Mouse (Mus musculus) lung, adult 2 months (tissue): ENCODE data around the gene Sirt3. TPM values are rescaled to one million over a fixed set of nuclear protein-coding genes. Genes with fewer than 3 reads are reported as not detected.
A peak's percentile ranks its signal among the peaks of the same experiment; 100 is the strongest.

ENCODE experiments used
- DNase-seq: peaks from one replicate; pipeline ENCODE4 v3.0.0; 2022
- H3K4me1 ChIP-seq: fragments of 200-500 bp; 2 replicates; pipeline ENCODE4 v1.6.1; 2011; ENCODE audit warnings: low read length; ENCODE audit not compliant: control insufficient read depth, insufficient read depth
- H3K4me3 ChIP-seq: fragments of 200-500 bp; replicated peaks from 2 replicates; pipeline ENCODE3; 2011; ENCODE audit warnings: low read depth, mild to moderate bottlenecking, control low read depth, low read length; ENCODE audit errors: extremely low read depth
- CTCF ChIP-seq: fragments of 200-500 bp; IDR thresholded peaks from 2 replicates; pipeline ENCODE4 v1.5.1; 2011; ENCODE audit warnings: mild to moderate bottlenecking, low read length, control low read depth; ENCODE audit not compliant: insufficient read depth
- POLR2A ChIP-seq: fragments of 200-500 bp; IDR thresholded peaks from 2 replicates; pipeline ENCODE4 v1.6.1; 2011; ENCODE audit warnings: low read depth, mild to moderate bottlenecking, control low read depth, low read length, borderline replicate concordance; ENCODE audit errors: extremely low read depth
- WGBS: fragments of 180-500 bp; shearing (Covaris S2); methylation state at CpG from one replicate; pipeline ENCODE4 v1.1.7; 2018; 5-methylcytosine and 5-hydroxymethylcytosine counted together
- polyA plus RNA-seq: library from polyadenylated mRNA; depleted of rRNA; stranded (reverse); fragments of >200 nt; gene quantifications from 2 replicates; pipeline ENCODE4 v1.2.3, GENCODE M21; 2012

The Sirt3 gene
- polyA plus RNA-seq, 1 experiment: 27.0 TPM

GRCm38 (mm10) chr7:140855860-140856784 lies 26.0 kb downstream of the Sirt3 start, which contains the start of gene Gm45785:
Gm45785 (minus strand) TSS chr7:140856331.
- H3K4me1 ChIP-seq: peaks cover 14% of the 10 kb centered on the region
- TF ChIP-seq POLR2A: peak; percentile 65; the same call in 1 of the 2 replicates
- TF ChIP-seq CTCF: no peak
- peak; percentile 86 for DNase-seq
- WGBS: under 1% methylated on average over 51 of the region's 51 CpGs
- peak within 1 kb of the TSS; percentile 94 for H3K4me3 ChIP-seq

- TF ChIP-seq POLR2A: no peak
- peaks cover 14% of the 10 kb centered on the region for H3K4me1 ChIP-seq
- no peak for DNase-seq
- WGBS: 66% methylated on average over 9 of the region's 9 CpGs
- peak overlapping the region; percentile 94 for H3K4me3 ChIP-seq
Observed at GRCm38 (mm10) chr7:140855181-140855580, 26.9 kb downstream of the Sirt3 start.

- H3K4me1 ChIP-seq: peaks cover 14% of the 10 kb centered on the region
- 88% methylated on average over 18 of the region's 18 CpGs for WGBS
- no peak for DNase-seq
- TF ChIP-seq POLR2A: no peak
- TF ChIP-seq CTCF: no peak
- H3K4me3 ChIP-seq: no peak overlapping the region
Observed at GRCm38 (mm10) chr7:140854483-140854882, 27.6 kb downstream of the Sirt3 start.

GRCm38 (mm10) chr7:140853386-140853785 lies 28.7 kb downstream of the Sirt3 start:
- Histone ChIP-seq H3K4me1 (peaks cover 9% of the 10 kb centered on the region), H3K4me3 (no peak overlapping the region)
- no peak for DNase-seq
- TF ChIP-seq POLR2A (no peak), CTCF (no peak)
- 74% methylated on average over 9 of the region's 9 CpGs for WGBS

DNA sequence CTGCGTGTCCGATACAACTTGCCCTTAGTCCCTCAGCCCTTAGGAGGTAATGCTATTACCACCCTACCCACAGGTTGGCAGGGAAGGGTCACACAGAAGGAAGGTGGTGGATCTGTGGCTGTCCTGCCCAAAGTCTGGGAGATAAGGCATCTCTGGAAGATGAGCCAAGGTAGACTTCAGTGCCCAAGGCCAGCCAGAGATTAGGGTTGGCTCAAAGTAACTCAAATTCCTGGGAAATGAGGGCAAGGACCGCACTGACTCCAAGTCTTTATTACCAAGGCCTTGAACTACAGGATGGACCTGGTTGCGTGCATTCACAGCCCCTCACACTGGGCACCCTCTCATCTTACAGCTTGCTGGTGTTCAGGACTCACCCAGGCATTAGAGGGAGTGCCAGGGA lies 30.2 kb downstream of the Sirt3 start:
- Histone ChIP-seq H3K4me3 (no peak overlapping the region), H3K4me1 (peaks cover 5% of the 10 kb centered on the region; the same call in 1 of the 2 replicates)
- TF ChIP-seq POLR2A (no peak), CTCF (no peak)
- no peak for DNase-seq
- WGBS: 92% methylated on average over 4 of the region's 4 CpGs

GRCm38 (mm10) chr7:140848591-140848990 lies 33.5 kb downstream of the Sirt3 start:
- DNase-seq: no peak
- WGBS: 93% methylated on average over 10 of the region's 10 CpGs
- TF ChIP-seq CTCF (no peak), POLR2A (no peak)
- Histone ChIP-seq H3K4me1 (no peaks in the 10 kb centered on the region; the same call in 1 of the 2 replicates), H3K4me3 (no peak overlapping the region)

- no peak for TF ChIP-seq POLR2A
- 56% methylated on average over 11 of the region's 11 CpGs for WGBS
- DNase-seq: no peak
Observed at GRCm38 (mm10) chr7:140847755-140848580, 34.1 kb downstream of the Sirt3 start, which contains the start of gene Odf3. Odf3 (plus strand) TSS chr7:140847805.

DNA sequence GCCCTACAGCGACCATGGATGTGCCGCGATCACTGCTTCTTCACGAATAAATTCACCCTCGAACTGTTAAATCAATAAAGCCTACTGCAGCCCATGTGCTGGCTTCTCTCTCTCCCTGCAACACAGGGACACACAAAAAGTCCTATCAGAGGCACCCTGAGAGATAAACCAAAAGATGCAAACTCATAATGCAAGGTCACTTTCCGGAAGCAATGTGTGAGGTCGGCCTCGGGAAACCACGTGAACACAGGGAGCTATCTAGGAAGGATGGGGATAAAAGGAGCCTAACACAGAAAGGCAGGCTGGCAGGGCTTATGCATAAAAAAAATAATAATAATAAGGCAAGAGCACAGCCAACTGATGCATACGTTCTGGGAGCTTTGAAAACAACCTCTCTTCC lies 35.4 kb downstream of the Sirt3 start:
- 78% methylated on average over 10 of the region's 10 CpGs for WGBS

More at GRCm38 (mm10) chr7:140847755-140848580, 34.1 kb downstream of the Sirt3 start, which contains the start of gene Odf3:
- no peak within 1 kb of the TSS for H3K4me3 ChIP-seq
- no peaks in the 10 kb centered on the region; the same call in 1 of the 2 replicates for H3K4me1 ChIP-seq

DNA sequence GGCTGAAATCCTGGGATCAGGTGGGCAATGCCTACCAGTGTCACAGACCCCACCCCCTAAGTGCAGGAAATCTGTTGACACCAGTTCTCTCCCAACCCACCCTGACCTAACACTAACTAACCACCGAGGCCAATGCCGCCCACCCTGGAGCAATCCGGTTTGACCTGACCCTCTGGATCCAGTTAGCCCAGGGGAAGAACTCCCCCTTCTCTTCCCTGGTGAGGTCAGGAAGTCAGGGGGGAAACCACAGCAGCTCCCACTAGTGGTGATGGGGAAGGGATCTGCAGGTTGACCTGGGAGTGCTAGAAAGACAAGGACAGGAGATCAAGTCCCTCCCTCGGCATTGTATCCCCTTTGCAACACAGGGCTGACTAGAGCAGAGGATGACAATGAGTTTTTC lies 36.4 kb downstream of the Sirt3 start:
- peaks cover 3% of the 10 kb centered on the region; the same call in 1 of the 2 replicates for H3K4me1 ChIP-seq
- no peak for DNase-seq
- no peak overlapping the region for H3K4me3 ChIP-seq
- WGBS: 60% methylated on average over 4 of the region's 4 CpGs
- TF ChIP-seq CTCF (no peak), POLR2A (no peak)

More for the DNA sequence above, 35.4 kb downstream of the Sirt3 start:
- no peak overlapping the region for H3K4me3 ChIP-seq
- TF ChIP-seq POLR2A: no peak
- no peak for TF ChIP-seq CTCF
- DNase-seq: no peak
- no peaks in the 10 kb centered on the region; the same call in 1 of the 2 replicates for H3K4me1 ChIP-seq
